Mouse (Mus musculus): Measurements from ENCODE around the gene Col6a6.
A peak's percentile ranks its signal among the peaks of the same experiment; 100 is the strongest.
"Not testable (repeated sequence)": the region's sequence is repeated elsewhere in the genome, so short reads cannot be mapped to it uniquely, and the experiment has no call there.

Col6a6 gene

DNA sequence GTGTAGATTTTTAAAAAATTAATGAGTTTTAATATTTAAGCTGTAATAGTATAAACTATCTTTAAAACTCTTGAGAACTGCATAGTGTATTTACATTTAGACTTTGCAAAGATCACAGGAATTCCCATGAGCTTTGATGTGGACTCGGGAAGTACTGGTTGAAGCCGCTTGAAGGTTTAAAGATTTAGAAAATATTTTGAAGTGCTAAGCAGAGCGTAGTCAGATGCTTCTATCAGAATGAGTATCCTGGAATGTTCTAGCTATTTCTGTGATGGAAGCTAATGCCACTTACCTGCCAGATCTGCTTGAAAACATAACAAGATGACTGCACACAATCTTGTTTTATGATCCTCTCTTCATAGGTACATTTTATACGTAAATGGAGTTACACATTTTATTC is 157.0 kb downstream of the Col6a6 start:
- DNase-seq (ENCODE audit: low spot score) = no peak

- no peak for DNase-seq (ENCODE audit: low spot score)
Measured at GRCm38 (mm10) chr9:105665269-105665668, 162.7 kb downstream of the Col6a6 start.

- no peak for DNase-seq (ENCODE audit: low spot score)
Measured at GRCm38 (mm10) chr9:105659877-105660276, 168.1 kb downstream of the Col6a6 start.

DNA sequence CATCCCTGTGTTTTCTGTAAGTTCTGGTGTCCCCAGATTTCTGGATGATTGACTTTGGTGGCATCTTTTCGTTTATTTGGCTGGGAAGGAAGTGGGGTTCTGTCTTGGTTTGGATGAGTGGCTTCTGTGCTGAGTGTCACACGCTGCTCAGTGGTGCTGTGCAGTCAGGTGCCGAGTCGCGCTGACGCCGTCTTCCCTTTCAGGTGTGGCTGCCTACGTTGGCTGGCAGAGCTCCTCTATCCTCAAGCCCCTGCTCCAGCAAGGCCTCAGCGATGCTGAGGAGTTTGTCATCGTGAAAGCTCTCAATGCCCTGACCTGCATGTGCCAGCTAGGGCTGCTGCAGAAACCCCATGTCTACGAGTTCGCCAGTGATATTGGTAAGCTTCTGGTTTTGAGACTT is 169.7 kb downstream of the Col6a6 start:
- DNase-seq (ENCODE audit: low spot score) = no peak

- no peak for DNase-seq (ENCODE audit: low spot score)
Measured at GRCm38 (mm10) chr9:105656189-105656588, 171.8 kb downstream of the Col6a6 start.

DNA sequence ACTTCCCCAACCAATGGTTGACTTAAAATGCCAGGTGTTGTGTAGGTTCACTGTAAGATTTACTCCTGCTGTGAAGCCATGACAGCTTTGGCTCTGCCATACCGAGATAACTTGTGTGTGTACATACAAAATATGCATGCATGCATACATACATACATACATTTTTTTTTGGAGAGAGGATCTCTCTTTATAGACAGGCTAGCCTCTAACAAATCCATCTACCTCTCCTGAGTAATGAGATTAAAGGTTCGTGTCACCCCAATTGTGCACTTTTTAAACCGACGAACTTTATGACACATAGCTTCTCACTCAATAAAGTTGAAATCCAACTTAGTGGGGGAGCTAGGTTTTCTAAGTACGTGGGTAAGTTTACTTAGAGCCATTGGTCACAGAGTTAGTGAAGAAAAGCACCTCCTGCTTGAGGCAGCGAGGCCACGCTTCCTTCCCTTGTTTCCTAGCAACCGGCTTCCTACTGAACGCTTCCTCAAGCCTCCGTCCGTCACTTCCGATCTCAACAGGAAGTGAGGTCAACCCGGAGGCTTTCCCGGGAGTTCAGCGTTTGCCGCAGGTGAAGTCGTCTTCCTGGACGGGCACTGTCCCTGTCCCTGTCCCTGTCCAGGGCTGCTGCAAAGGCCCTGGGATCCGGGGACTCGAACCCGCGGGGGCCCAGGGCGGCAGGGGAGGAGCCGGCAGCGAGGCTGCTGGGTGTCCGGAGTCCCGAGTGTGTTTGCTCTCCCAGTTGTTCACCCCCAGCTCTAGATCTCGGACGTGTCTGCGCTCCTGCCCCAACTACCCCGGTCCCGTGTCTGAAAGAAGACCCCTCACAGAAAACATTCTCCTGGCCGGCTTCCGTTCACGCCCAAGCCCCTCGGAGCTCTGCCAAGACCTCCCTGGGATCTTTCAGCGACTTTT is 185.2 kb downstream of the Col6a6 start, which contains the start of gene Pik3r4:
Pik3r4 (plus strand) TSS at position 519 of the 912 bp plus-strand sequence.
- peak; percentile 76 for DNase-seq (ENCODE audit: low spot score)

DNA sequence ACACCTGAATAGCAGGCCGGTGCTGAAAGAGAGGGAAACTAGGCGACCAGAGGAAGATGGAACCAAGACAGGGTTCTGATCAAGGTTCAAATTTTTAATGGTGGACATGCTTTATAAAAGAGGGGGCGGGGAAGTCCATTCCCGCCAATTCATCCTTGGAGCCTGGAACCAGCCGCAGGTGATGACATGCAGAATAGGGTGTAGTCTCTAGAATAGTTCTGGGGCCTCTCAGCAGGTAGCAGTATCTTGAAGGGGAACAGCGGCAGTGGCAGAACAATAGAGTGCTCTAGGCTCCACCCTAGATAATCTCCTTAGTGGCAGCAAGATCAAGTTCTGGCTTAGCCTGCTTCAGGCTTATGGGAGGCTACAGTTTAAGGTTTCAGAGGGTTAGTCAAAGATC is 186.6 kb downstream of the Col6a6 start:
- DNase-seq (ENCODE audit: low spot score) = not testable (repeated sequence)
